Mouse (Mus musculus) lung, embryonic 16.5 days (tissue): Measurements from ENCODE around the gene Lsamp. TPM values are rescaled to one million over a fixed set of nuclear protein-coding genes. Genes with fewer than 3 reads are reported as not detected.

Source experiments
- ATAC-seq: fragments of 200-750 bp; cut with Nextera tagmentation; 2 replicates; pipeline ENCODE4 v1.8.0; 2017; ENCODE audit warnings: low read depth, mild to moderate bottlenecking, moderate library complexity
- H3K27ac ChIP-seq: fragments of 300-500 bp; sonication (generic); 2 replicates; pipeline ENCODE4 v1.5.1; 2014; ENCODE audit warnings: mild to moderate bottlenecking, control low read depth, low read length
- H3K27me3 ChIP-seq: fragments of 300-500 bp; sonication (generic); 2 replicates; pipeline ENCODE4 v1.6.1; 2014; ENCODE audit warnings: low read depth, low read length, mixed read lengths; ENCODE audit not compliant: control insufficient read depth, insufficient read depth
- H3K36me3 ChIP-seq: fragments of 300-500 bp; sonication (generic); 2 replicates; pipeline ENCODE4 v1.6.1; 2014; ENCODE audit warnings: low read length; ENCODE audit not compliant: control insufficient read depth, insufficient read depth
- H3K4me1 ChIP-seq: fragments of 300-500 bp; sonication (generic); replicated peaks from 2 replicates; pipeline ENCODE4 v1.6.1; 2014; ENCODE audit warnings: low read length, mixed read lengths; ENCODE audit not compliant: control insufficient read depth, insufficient read depth
- H3K4me2 ChIP-seq: fragments of 300-500 bp; sonication (generic); 2 replicates; pipeline ENCODE4 v1.6.1; 2014; ENCODE audit warnings: low read depth, low read length, control low read depth
- H3K4me3 ChIP-seq: fragments of 300-500 bp; sonication (generic); 2 replicates; pipeline ENCODE4 v1.5.1; 2014; ENCODE audit warnings: mild to moderate bottlenecking, low read length, control low read depth
- H3K9ac ChIP-seq: fragments of 300-500 bp; sonication (generic); 2 replicates; pipeline ENCODE4 v1.6.1; 2014; ENCODE audit warnings: low read length, control low read depth
- H3K9me3 ChIP-seq: fragments of 300-500 bp; sonication (generic); 2 replicates; pipeline ENCODE4 v1.6.1; 2016; ENCODE audit warnings: low read length; ENCODE audit not compliant: control insufficient read depth
- WGBS: fragments of 180-500 bp; shearing (Covaris S2); extraction: QIAGEN DNeasy Blood & Tissue Kit; methylation state at CpG from one replicate; pipeline ENCODE4 v1.1.7; 2014; 5-methylcytosine and 5-hydroxymethylcytosine counted together
- polyA plus RNA-seq: library from polyadenylated mRNA; unstranded; fragments of >200 nt; fragmentation: Nextera tagmentation; extraction: Ambion mirVana; gene quantifications from 2 replicates; pipeline ENCODE4 v1.2.1, GENCODE M21; 2015

Lsamp gene
- polyA plus RNA-seq, 1 experiment from 2014 or later = 1.2 TPM

DNA sequence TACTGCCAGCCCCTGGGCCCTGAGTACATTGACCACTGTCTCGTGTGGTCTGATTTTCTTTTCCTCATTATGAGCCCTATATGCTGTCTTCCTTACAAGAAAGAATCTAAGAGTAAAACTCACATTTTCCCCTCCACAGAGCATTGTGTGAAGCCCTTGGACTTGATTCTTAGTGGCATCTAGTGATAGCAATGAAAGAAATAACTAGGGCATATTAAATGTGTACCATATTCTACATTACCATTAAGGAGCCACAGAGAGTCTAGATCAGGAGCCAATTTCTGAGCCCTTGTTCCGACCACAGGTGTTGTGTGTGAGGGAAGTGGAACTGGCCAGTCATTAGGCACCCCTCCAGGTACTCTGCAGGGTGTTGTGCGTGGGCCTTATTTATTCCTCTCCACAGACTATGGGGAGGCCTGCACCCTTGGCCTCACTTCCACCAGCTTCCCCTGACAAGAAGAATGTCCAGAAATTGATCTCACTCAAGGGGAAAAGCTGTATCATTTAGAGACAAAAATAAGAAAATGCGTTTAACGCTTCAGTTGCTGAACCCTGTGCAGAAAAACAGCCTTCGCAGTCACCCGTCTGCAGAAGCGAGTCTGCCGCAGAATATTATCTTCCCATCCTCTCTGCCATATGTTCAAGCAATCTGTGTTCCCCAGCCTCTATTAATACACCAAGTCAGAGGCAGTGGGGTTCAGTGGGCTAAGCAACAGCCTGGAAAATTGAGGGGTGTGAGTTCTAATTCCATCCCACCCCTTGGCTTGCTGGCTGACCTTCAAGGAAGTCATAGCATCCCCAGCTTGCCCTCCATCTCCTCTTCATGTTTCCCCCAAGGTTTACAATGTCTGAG lies 2032.9 kb downstream of the Lsamp start:
- no peaks in the 10 kb centered on the region for H3K27me3 ChIP-seq
- no peak overlapping the region for H3K9ac ChIP-seq
- 85% methylated on average over 9 of the region's 9 CpGs for WGBS
- H3K4me3 ChIP-seq = no peak overlapping the region
- no peaks in the 10 kb centered on the region for H3K4me1 ChIP-seq
- H3K27ac ChIP-seq = no peak overlapping the region
- ATAC-seq = no peak
- H3K36me3 ChIP-seq = no peaks in the 10 kb centered on the region
- H3K4me2 ChIP-seq = no peak overlapping the region
- H3K9me3 ChIP-seq = no peaks in the 10 kb centered on the region

DNA sequence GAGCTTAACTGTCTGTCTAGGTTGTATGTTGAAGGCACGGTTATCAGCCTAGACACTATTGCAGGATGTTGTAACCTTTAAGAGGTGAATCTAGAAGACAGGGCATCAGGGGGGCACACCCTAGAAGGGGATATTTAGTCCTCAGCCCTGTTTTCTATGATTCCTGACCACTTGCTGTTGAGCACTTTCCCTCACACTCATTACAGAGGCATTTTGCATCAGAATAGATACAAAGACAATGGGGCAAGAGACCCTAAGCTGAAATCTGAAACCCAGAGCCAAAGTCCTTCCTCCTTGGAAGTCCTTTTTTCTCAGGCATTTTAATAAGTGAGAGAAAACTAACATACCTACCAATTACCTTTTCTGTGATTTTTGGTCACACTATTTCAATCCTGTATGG lies 2038.4 kb downstream of the Lsamp start:
- no peak overlapping the region for H3K27ac ChIP-seq
- H3K4me3 ChIP-seq = no peak overlapping the region
- H3K4me1 ChIP-seq = no peaks in the 10 kb centered on the region
- no peaks in the 10 kb centered on the region for H3K36me3 ChIP-seq
- 43% methylated on average over 1 of the region's 1 CpGs for WGBS
- no peaks in the 10 kb centered on the region for H3K9me3 ChIP-seq
- H3K4me2 ChIP-seq = no peak overlapping the region
- no peak overlapping the region for H3K9ac ChIP-seq
- no peak for ATAC-seq
- H3K27me3 ChIP-seq = no peaks in the 10 kb centered on the region

DNA sequence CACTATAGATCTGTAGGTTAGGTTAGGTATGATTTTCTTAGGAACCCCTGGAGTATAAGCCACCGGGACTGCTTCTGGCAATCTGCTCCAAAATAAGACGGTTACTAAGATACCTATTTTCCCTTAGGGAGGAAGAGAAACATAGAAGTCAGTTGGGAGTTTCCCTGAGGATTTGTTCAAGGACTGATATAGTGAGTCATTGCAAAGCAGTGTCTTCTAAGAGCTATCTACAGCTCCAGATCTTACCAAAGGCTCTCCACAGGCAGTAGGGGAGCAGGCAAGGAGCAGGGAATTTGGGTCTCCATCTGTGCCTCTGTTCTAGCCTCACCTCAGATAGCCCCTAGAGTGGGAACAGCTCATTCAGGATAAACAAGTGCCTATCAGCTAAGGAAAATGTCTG lies 2047.9 kb downstream of the Lsamp start:
- Histone ChIP-seq H3K27me3 (no peaks in the 10 kb centered on the region), H3K9me3 (no peaks in the 10 kb centered on the region), H3K4me3 (no peak overlapping the region), H3K36me3 (no peaks in the 10 kb centered on the region), H3K4me1 (no peaks in the 10 kb centered on the region), H3K9ac (no peak overlapping the region), H3K4me2 (no peak overlapping the region), H3K27ac (no peak overlapping the region)
- 84% methylated on average over 2 of the region's 2 CpGs for WGBS
- ATAC-seq = no peak

DNA sequence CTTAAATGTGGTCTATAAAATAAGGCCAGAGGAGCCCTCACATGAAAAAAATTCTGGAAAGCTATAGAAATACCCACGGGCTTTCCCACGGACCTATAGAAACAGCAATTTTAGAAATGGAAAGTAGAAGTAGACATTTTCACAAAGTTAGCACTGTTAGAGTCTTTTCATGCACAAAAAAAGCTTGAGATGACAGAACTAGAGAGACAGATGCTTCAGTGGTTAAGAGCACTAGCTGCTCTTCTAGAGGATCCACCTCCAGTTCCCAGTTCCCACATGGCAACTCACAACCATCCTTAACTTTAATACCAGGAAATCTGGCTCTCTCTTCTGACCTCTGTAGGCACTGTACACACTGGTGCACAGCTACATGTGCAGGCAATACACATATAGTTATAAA lies 2049.3 kb downstream of the Lsamp start:
- no peaks in the 10 kb centered on the region for H3K36me3 ChIP-seq
- H3K9me3 ChIP-seq = no peaks in the 10 kb centered on the region
- H3K4me1 ChIP-seq = no peaks in the 10 kb centered on the region
- no peak overlapping the region for H3K9ac ChIP-seq
- ATAC-seq = no peak
- no peak overlapping the region for H3K4me3 ChIP-seq
- WGBS = 76% methylated on average over 2 of the region's 2 CpGs
- H3K27me3 ChIP-seq = no peaks in the 10 kb centered on the region
- H3K4me2 ChIP-seq = no peak overlapping the region
- no peak overlapping the region for H3K27ac ChIP-seq

DNA sequence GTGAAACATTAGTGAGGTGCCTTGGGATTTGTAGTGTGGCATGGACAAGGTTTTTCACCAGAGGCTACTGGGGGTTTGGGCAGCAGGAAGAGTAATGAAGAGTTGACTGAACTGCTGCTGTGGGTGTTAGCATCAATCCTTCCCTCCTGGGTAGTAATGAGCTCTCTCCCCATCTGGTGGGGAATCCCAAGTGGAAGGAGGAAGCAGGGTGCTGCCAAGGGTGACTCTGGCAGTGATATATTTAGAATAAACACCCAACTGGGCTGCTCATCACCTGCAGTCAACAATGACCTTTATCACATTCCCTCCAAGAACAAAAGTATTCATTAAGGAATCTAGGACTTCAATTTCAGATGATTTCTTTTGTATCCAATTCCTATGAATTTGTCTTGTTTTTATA lies 2064.0 kb downstream of the Lsamp start:
- H3K36me3 ChIP-seq = no peaks in the 10 kb centered on the region
- H3K27me3 ChIP-seq = no peaks in the 10 kb centered on the region
- H3K4me3 ChIP-seq = no peak overlapping the region
- H3K9me3 ChIP-seq = no peaks in the 10 kb centered on the region
- H3K9ac ChIP-seq = no peak overlapping the region
- ATAC-seq = no peak
- no peak overlapping the region for H3K4me2 ChIP-seq
- no peak overlapping the region for H3K27ac ChIP-seq
- no peaks in the 10 kb centered on the region for H3K4me1 ChIP-seq

DNA sequence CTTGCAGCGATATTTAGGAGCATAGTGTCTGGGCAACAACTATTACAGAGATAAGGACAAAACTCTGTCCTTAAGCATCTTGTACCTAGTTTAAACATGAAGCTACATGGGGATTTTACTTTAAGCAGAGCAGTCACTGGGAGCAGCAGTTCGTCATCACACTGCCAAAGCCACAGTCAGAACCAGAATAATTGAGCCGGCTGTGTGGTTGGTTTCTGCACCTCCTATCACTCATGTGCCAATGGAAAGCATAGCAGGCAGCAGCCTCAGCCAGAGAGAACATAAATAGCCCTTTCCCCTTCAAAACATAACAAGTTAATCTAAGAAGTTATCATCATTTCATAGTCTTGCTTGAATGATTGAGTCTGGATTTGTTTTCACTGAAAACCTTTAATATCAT lies 2075.8 kb downstream of the Lsamp start:
- no peak for ATAC-seq
- no peak overlapping the region for H3K27ac ChIP-seq
- no peaks in the 10 kb centered on the region for H3K27me3 ChIP-seq

DNA sequence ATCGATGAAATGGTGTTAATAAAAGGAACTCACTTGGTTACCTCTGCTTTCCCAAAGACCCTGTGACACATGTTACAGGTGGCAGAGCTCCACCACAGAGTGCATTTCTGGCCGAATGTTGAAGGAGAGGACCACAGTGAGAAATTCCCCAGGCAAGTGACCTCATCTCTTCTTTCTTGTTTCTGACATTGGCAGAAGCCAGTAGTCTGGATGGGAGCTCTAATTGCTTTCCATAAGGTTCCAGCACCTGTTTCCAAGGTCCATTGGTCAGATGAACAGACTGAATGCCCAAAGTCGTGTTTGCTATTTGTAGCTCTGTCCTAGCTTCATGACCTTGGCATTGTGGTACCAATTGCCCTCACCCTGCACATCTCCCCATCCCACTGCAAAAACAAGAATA lies 2090.2 kb downstream of the Lsamp start:
- H3K9me3 ChIP-seq = no peaks in the 10 kb centered on the region
- no peak overlapping the region for H3K27ac ChIP-seq
- WGBS = 73% methylated on average over 3 of the region's 3 CpGs
- no peak overlapping the region for H3K4me2 ChIP-seq
- no peak for ATAC-seq
- no peaks in the 10 kb centered on the region for H3K36me3 ChIP-seq
- H3K27me3 ChIP-seq = no peaks in the 10 kb centered on the region
- H3K4me3 ChIP-seq = no peak overlapping the region
- H3K9ac ChIP-seq = no peak overlapping the region
- H3K4me1 ChIP-seq = no peaks in the 10 kb centered on the region

More for the DNA sequence above, 2075.8 kb downstream of the Lsamp start:
- Histone ChIP-seq H3K4me3 (no peak overlapping the region), H3K36me3 (no peaks in the 10 kb centered on the region), H3K9ac (no peak overlapping the region), H3K4me1 (no peaks in the 10 kb centered on the region), H3K9me3 (no peaks in the 10 kb centered on the region), H3K4me2 (no peak overlapping the region)
- 55% methylated on average over 3 of the region's 3 CpGs for WGBS

DNA sequence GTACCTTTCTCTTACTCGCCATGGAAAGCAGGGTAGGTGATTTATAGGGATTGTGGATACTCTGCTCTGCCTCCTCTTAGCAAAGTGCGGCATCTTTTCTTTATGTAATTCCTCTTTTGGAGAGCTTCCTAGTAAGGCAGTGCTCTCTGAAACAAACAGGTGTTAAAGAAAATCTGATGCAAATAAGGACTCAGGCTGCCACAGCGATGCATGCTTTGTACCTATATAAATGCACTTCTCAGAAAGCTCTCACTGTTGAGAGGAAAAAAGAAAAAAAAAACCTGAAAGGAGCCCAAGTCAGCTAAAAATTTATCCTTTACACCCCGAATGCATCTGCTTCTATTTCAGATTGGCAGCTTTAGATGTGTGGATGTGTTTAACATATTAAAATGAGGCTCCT lies 2095.4 kb downstream of the Lsamp start:
- no peaks in the 10 kb centered on the region for H3K36me3 ChIP-seq
- no peak overlapping the region for H3K9ac ChIP-seq
- H3K4me2 ChIP-seq = no peak overlapping the region
- no peak for ATAC-seq
- no peak overlapping the region for H3K27ac ChIP-seq
- no peaks in the 10 kb centered on the region for H3K27me3 ChIP-seq
- 82% methylated on average over 4 of the region's 4 CpGs for WGBS
- H3K9me3 ChIP-seq = no peaks in the 10 kb centered on the region
- H3K4me1 ChIP-seq = no peaks in the 10 kb centered on the region
- no peak overlapping the region for H3K4me3 ChIP-seq

DNA sequence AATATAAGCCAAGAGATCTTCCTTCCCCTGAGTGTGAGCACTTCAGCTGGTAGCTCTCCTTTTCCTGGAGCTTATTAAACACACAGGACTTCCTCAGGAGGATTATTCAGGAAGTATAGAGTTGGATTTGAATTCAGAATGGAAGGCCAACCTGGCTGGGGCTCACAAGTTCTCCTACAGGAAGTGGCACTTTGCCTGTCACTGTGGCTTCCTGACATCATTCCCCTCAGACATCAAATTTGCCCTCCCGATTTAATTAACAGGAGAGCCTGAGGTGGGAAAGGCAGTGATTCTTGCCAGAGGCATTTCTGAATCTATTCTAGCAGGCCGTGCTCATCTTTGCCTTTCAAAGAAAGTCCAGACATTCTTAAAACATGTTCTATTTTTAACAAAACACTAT lies 2097.4 kb downstream of the Lsamp start:
- no peaks in the 10 kb centered on the region for H3K9me3 ChIP-seq
- H3K4me1 ChIP-seq = no peaks in the 10 kb centered on the region
- no peak overlapping the region for H3K4me3 ChIP-seq
- H3K36me3 ChIP-seq = no peaks in the 10 kb centered on the region
- no peak overlapping the region for H3K4me2 ChIP-seq
- ATAC-seq = no peak
- H3K27me3 ChIP-seq = no peaks in the 10 kb centered on the region
- 42% methylated on average over 2 of the region's 2 CpGs for WGBS
- H3K9ac ChIP-seq = no peak overlapping the region
- H3K27ac ChIP-seq = no peak overlapping the region

DNA sequence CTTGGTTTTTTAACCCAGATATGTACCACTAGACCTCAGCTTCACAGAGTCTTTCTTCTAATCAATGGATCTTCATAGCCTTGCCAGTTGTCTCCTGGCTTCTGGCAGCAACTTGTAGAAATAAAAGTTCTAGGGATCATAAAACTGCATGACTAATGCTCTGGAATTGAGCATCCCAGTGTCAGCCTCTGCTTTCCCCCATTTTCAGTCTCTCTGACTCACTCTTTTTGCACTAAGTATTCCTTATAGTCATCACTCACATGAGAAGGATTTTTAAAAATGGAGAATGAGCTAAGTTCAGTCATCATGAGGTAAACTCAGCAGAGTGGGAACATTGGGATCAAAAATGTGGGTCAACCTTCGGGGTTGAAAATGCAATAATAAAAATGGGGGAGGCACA lies 2113.3 kb downstream of the Lsamp start:
- H3K27me3 ChIP-seq = no peaks in the 10 kb centered on the region
- H3K9me3 ChIP-seq = no peaks in the 10 kb centered on the region
- no peak overlapping the region for H3K4me3 ChIP-seq
- no peak overlapping the region for H3K9ac ChIP-seq
- H3K27ac ChIP-seq = no peak overlapping the region
- no peak overlapping the region for H3K4me2 ChIP-seq
- no peaks in the 10 kb centered on the region for H3K4me1 ChIP-seq
- WGBS = 82% methylated on average over 1 of the region's 1 CpGs
- no peaks in the 10 kb centered on the region for H3K36me3 ChIP-seq
- ATAC-seq = no peak
